Mouse (Mus musculus) left cerebral cortex, postnatal 4 days (tissue): ENCODE data around the gene Echdc3. TPM values are rescaled to one million over a fixed set of nuclear protein-coding genes. Genes with fewer than 3 reads are reported as not detected.

ENCODE experiments used
- DNase-seq: peaks from one replicate; pipeline ENCODE4 v3.0.0-alpha.2; 2022
- intact Hi-C: fragments of 180-260 bp; cut with DNase I; formaldehyde crosslinking; loops from one replicate; pipeline ENCODE4 v1.15.1; 2025
- total RNA-seq, 2 experiments: library from RNA; stranded (reverse); gene quantifications; 2 replicates each; pipeline ENCODE4 v1.2.3; 2021

Echdc3 gene
- total RNA-seq, 2 experiments from 2014 or later, result 0.60 to 0.68 TPM

DNA sequence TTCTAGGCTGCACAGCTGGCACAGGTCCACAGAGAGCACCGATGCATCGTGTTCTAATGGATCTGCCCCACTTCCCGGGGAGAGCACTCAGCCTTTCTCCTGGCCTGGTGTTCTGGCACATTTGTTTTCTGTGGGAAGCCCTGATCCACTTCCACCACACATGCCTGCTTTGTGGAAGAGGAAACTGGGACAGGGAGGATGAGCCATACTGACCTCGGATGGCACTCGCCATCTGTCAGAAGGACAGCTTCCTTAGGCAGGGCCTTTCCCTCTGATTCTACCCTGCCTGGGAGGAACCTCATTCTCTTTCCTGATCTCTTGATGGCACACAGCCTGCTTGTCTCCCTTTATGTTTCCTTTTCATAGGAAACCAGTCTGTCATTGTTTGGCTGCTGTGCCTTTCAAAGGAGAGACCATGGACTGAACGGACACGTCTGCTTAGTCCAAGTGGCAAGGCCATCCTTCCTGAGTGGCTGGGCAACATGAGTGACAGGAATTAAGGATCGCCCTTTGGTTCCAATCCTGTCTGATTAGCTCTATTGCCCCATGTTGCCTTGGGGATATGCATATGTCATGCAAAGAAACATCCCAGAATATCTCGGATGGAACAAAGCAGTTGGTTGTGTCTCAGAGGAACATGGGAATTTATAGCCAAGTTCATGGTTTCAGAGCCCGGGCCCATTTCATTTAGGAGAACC is 13.7 kb upstream of the Echdc3 start:
- intact Hi-C loops, result loop anchor here (10.0 kb wide), 1 partner anchor 98 kb away; the partner anchor contains the start of gene Usp6nl
- peak; percentile 19 for DNase-seq

DNA sequence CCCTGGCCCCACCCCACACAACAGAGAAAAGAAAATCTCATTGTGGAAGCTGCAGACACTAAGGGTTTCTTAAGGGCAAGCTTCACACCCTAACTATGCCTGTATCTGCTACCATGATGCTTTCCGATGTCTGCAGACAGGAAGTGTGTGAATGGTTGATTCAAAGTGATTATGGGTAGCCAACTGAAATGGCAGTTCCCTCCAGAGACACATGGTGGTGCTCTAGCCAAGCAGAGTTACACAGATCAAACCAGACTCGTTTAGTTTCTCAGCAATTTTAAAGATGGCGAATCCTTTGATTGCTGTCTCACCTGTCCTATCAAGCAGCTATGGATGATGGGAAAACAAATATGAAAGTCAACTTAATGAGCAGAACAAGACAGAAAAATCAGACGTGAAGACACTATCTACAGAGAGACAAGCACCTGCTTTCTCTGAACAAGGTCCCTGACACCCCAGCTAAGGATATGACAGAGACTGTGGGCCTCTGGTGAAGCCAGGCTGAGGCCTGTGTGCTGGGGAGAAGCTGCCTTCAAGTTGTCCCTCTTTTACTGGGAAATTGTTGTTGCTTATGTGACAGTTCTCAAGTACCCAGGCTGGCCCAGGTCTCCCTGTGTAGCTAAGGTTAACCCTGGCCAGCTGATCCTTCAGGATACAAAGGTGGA is 7.4 kb upstream of the Echdc3 start:
- peak; percentile 80 for DNase-seq
- intact Hi-C loops, result loop anchor here (2.0 to 10.0 kb wide), 2 partner anchors 105 to 185 kb away; partner anchors contain the start of gene Usp6nl

DNA sequence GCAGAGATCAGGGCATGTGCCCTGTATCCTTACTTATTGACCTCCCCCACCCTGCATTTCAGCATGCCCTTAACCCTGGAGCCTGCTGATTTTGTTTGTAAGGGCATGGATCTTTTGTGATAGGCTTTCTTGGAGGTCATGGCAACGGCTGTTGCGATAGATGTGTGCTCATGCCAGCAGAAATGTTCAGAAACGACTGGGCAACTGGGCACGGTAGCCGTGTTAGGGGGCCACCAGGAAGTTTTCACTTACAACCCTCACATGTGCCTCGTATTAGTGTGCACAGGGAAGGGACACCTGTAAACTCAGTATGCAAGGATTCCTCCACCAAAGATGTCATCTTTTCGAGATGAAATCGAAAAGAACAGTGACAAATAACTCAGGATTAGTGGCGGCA is 508 bp downstream of the Echdc3 start:
- intact Hi-C loops, result no loop called here
- DNase-seq, result no peak

DNA sequence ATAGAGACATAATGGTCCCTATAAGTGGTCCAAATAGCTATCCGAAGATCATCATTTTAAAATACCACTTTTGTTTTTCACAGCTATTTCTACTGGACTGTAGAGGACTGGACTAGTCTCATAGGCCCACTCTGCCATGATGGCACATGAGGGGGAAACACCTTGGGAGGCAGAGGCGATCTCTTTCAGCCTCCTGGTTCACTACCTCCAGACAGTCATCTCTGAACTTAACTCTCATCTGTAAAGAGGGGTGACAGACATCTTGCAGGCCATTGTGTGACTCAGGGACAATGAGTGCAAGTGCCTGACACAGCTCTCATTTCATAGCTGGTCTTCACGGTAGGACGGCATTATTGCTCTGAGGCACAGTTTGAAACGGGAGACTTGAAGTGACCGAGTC is 2.0 kb downstream of the Echdc3 start:
- intact Hi-C loops, result no loop called here
- DNase-seq, result no peak

DNA sequence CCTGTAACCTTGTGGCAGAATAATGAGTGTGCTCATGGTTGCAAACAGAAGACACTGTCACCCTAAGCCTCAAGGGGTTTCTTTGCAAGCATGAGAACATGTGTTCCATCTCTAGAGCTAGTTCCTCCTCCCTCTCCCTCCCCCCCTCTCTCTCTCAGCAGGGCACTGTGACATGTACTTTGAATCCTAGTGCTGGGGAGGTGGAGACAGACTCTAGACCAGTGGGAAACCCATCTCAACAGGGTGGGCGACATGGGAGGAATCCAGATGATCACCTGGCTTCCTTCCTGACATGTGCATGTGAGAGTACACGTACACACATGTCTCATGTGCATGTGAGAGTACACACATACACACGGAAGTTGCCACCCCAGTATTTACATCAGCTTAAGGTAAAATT is 3.1 kb downstream of the Echdc3 start:
- DNase-seq, result no peak
- intact Hi-C loops, result no loop called here

DNA sequence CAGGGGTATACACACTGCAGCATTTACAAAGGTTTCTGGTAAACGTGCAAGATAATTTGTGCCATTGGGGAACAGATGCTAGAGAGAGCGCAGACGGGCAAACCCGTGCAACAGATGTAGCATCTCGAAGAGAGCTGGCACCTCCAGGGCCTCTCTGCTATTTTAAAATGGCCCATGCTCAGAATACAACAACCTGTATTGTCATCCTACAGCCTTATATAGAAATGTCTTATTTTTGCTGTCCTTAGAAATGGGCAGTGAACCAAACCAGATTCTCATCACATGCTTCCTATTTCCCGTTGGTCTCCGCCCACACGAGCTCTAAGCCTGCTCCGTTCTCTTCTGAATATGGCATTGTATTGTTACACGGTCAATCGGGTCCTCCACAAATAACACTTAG is 3.7 kb downstream of the Echdc3 start:
- DNase-seq, result no peak
- intact Hi-C loops, result no loop called here

DNA sequence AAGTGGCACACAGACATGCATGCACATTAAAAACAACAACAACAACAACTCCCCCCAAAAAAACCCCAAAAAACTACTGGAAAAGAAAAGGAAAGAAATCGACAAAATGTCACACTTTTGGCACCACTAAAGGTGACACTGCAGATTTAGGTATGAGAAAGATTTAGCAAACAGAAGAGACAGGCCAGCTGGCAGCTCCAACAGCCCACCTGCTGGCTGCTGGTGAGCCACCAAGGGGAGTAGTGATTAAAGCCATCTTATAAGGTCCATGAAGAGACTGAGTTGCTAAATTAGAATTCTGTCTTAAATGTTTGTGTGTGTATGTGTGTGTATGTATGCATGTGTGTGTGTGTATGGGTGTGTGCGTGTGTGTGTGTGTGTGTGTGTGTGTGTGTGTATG is 5.1 kb downstream of the Echdc3 start:
- intact Hi-C loops, result no loop called here
- no peak for DNase-seq

DNA sequence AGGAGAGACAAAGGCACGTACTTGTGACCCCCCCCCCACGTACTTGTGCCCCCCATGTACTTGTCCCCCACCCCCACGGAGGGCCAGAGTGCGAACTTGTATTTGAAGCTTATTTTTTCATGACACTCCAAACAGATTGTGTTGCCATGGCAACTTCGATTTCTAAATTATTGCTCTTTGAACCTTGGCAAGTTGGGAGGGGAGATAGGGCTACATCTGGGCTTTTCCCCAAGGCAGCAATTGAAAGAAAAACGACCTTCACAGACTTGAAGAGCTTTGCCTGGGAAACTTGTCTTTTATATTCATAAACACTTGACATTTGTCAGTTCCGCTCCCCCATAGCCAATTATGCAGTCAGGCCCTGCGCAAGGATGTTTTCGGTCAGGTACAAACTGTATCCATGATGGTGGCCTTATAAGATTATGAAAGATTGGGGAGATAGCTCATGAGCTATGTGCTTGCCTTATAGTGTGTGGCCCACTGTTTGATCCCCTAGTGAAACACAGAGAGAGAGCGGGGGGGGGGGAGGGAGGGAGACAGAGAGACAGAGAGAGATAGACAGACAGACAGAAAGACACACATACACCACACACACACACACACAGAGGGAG is 16.4 kb downstream of the Echdc3 start:
- intact Hi-C loops, result no loop called here
- DNase-seq, result no peak

DNA sequence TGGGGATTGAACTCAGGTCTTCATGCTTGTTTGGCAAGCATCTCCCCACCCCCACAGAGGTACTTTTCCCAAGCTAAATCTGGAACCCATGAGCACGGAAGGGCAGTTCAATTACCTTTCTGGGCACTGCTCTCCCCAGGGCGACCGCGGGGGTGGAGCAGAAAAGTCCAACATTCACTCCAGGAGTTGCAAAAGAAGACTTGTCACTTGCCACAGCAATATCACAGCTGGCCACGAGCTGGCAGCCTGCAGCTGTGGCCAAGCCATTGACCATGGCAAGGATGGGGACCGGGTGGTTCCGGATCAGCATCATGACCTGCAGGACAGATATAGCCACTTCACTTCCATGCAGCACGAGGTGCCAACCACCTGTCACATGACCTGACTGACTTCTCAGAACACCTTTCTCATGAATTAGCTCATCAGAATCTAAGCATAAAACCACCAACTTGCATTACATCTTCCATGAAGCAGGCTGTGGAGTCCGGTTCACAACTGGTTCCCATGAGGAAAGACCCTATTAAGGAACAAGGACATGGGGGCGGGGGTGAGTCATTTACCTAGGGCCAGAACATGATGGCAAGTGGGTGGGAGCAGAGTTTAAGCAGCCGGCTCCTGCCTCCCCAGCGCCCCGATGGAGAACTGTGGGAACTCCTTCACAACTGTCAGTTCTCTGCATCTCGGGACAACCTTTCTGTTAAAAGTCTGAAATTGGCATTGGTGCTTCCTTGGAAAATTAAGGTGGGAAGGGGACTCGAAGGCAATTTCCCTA is 17.2 kb downstream of the Echdc3 start:
- DNase-seq, result no peak
- intact Hi-C loops, result no loop called here

DNA sequence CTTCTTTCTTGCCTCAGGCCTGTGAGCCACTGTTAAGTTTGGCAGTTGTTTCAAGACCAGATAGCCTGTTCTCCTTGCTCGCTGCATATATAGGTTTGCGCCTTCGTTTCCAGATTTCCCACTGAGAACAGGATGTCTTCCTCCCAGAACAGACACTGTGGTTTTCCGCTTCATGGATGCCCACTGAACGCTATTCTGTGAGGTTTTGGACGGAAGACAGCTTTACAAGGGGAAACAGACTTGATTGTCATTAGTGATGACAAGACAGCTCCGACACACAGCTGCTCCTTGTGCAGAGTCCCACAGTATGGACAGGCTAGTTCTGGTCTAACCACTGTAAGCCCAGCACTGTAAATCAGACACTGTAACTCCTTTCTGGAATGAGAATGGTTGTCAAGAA is 18.3 kb downstream of the Echdc3 start:
- intact Hi-C loops, result no loop called here
- DNase-seq, result peak; percentile 27

DNA sequence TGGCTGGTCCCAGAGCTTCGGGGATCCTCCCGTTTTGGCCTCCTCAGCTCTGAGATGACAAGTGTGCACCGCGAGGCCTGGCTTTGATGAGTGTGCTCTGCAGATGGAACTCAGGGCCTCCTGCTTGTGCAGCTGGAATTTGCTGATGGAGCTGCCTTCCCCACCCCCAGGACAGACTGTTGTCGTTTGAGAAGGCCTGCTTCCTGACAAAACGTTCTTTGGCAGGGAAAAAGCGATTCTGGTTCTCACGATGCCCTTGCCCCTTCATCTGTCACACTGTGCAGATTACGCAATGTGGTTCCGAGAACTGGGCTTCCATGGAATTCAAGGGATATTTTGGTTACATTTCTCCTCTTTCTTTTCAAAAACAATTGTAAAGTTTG is 19.3 kb downstream of the Echdc3 start:
- intact Hi-C loops, result no loop called here

DNA sequence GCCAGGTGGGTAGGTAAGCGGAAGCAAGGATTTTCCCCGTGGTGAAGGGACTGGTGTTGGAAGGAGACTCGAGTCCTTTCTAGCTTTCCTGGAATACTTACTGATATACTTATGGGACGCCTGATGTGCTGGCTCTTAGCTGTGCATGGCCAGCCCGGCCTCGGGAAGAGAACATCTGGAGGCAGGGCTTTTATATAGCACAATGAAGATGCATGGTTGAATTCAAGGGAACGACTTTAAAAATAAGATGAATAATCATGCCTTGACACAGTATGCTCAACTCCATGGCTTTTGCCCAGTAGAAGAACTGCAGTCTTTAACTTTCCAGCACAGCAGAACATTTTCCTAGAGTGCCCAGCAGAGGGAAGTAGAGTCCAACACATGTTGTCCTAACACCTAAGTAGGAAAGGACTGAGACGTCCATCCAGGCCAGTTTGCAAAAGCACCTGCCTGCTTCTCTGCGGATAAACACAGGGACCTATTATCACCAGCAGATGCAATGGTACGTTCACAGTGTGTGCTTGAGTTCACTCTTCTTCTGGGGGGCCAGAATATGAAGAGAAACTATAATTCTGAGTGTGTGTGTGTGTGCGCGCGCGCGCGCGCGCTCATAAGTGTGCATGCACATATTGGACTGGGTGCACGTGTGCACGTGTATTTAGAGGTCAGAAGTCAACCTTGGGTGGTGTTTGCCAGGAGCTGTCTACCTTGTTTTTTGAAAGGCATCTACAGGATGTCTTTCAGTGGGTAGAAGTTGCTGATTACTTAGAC is 19.8 kb downstream of the Echdc3 start:
- peak; percentile 69 for DNase-seq
- intact Hi-C loops, result no loop called here

More for the DNA sequence above, 19.3 kb downstream of the Echdc3 start:
- no peak for DNase-seq

DNA sequence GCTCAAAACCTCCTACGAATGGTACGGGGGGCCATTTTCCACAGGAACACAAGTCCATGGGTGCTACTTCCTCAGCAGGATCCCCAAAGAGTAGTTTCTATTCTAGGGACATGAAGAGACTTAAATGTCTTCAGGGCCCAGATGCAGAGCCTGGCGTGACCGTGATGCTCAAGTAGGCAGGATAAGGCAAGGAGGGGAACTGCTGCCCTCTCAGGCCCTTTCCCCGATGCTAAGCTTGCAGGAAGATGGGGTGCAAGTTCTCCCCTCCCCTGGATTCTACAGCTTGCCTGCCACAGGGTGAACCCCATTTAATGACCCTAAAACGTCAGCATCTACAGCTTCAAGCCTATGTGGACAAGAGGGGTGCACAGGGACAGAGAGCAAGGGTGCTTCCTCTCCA is 22.8 kb downstream of the Echdc3 start:
- intact Hi-C loops, result no loop called here
- no peak for DNase-seq

DNA sequence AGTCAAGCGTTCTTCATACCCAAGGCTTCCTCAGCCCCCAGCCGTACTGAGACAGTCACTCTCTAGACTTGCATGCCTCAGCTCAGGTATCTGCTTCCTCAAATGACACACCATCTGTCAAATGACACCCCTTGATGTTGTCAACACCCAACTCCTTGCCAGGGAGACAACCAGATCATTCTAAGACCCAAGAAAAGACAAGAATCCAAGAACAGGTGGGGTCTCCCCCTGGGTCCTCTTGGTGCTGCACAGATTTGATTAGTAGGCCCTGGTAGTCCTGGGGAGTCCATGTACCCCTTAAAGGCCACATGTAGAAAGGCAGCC is 23.2 kb downstream of the Echdc3 start:
- intact Hi-C loops, result no loop called here
- no peak for DNase-seq

DNA sequence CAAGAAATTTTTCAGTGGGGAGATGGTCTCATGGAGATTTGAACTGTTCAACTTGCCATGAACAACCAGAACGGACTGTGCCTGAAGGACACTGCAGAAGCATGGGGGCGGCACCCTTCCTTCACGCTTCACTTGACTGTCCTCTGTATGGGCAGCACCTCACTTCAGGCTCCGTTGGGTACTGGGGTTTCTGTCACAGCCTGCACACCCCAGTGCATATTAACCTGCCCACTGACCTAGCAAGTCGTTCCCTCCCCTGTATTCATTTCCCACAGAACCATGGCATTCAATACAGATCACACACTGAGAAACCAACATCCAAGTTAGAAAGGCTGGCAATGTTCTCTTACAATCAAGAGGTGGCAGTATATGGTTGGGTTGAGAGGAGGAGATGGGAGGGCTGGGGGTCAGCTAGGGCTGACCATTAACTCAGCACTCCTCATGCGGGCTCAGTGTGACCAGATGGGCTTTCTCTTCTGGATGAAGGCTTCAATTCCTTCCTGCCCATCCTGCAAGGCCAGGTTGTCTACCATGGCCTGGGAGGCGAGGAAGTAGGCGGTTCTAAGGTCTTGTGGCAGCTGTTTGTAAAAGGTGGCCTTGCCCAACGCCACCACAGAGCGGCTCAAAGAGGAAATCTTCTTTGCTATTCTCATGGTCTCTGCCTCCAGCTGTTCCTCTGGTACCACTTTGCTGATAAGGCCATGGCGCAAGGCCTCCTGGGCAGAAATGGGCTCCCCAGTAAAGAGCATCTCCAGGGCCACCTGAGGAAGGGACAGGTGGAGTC is 23.8 kb downstream of the Echdc3 start:
- intact Hi-C loops, result no loop called here
- DNase-seq, result no peak

DNA sequence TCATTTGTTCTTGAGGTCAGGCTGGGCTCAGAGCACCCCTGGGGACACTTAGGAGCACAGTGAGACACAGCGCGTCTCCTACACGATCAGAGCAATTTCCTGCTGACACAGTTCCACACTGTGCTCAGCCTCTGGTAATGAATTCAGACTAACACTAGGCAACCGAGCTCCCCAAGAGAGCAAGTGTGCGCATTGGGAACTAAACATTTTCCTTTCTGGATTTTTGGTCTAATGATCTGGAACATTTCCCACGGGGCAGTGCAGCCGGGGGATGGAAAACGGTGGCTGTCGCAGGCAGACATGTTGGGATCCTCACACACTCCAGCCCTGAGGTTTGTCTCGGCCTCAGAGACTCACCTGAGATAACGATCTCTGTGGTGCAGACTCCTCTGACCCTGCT is 25.4 kb downstream of the Echdc3 start:
- DNase-seq, result no peak
- intact Hi-C loops, result no loop called here

DNA sequence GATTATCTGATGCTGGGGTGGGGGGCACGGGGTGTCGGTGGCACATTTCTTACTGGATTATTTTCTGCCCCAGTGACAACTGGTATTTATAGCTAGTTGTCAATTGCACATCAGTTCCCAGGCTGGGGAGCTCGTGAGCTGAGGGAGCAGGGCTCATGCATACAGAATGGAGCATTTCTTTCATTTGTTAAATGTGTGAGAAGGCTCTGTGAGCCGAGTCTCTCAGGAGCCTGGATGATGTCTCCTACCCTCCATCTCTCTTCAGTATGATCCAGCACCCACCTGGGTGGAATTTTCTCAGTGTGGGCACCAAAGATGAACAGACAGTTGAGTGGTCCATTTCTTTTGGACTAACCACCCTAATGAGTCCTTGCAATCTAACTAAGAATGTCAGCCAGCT is 25.9 kb downstream of the Echdc3 start:
- no peak for DNase-seq
- intact Hi-C loops, result no loop called here

DNA sequence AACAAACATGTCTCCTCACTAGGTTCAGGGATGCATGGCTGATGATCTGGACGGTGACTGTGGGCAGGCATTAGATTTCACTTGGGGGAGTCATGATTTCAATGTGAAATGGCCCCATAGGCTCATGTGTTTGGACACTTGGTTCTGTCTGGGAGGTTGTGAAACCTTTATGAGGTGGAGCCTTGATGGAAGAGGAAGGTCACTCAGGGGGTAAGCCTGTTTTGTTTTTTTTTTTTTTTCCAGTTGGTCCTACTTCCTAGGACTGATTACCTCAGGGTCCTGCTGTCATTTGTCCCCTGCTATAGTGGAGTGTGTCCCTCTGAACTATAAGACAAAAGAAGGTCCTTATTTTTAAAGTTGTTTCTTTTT is 33.1 kb downstream of the Echdc3 start:
- no peak for DNase-seq
- intact Hi-C loops, result no loop called here

DNA sequence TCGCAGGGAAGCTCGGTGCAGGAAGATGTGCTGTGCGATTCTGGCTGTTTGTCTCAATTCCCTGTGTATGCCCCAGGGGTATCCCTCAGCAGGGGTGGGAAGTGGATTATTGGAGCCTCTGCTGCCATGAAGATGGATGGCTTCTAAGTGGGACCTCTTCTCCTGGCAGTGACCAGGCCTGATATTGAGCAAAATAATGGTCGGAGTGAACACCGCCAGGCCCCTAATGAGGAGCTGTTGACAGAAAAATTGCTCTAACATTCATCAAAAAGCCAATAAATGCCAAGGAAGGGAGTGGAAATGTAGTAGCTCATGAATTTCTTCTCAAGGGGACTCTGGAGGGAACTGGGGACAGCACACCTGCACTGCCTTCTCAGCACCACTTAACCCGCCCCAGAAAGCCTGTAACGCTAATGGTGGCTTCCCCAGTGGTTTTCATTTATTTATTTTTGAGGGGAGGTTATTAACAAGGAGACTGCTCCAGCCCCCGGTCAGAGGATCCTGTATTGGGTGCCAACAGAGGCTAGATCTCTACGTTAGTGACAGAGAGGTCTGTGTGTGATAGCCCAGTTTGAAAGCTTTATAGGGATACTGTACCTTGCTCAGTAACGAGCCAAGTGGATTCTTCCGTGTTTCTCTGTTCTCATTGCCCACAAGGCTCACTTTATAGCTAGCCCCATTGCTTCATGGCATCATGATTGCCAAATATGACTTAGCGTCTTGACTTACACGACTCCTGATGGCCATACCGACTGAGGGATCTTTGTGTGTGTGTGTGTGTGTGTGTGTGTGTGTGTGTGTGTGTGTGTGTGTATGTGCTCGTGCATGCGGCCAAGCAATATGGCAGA is 33.7 kb downstream of the Echdc3 start:
- intact Hi-C loops, result no loop called here
- DNase-seq, result no peak
